Mouse (Mus musculus) MEL (cell line): ENCODE measurements around the gene BC053393. TPM values are rescaled to one million over a fixed set of nuclear protein-coding genes. Genes with fewer than 3 reads are reported as not detected.

Experiments used
- DNase-seq: peaks from one replicate; pipeline ENCODE4 v3.0.0; 2011; ENCODE audit warnings: low read depth, low spot score
- H3K27ac ChIP-seq: 2 replicates; pipeline ENCODE4 v1.5.1; 2012; ENCODE audit warnings: low read depth, mild to moderate bottlenecking, control low read depth, low read length, moderate library complexity; ENCODE audit not compliant: control insufficient read depth
- H3K27me3 ChIP-seq, 2 experiments: fragments of 150-350 bp in 1 of 2; sonication (generic) in 1 of 2; 2 replicates each; pipeline ENCODE4 v1.6.1; 2012; ENCODE audit warnings: low read length in 2 of 2, mild to moderate bottlenecking in 2 of 2, improper control_type of control experiment in 1 of 2, moderate library complexity in 1 of 2; ENCODE audit not compliant: insufficient read depth in 2 of 2, control insufficient read depth in 1 of 2
- H3K36me3 ChIP-seq, 2 experiments: 2 replicates each; pipeline ENCODE4 v1.6.1; 2012 to 2014; ENCODE audit warnings: low read length in 2 of 2, improper control_type of control experiment in 1 of 2, inconsistent platforms in 1 of 2, mild to moderate bottlenecking in 1 of 2; ENCODE audit not compliant: insufficient read depth in 2 of 2, control insufficient read depth in 1 of 2
- H3K4me1 ChIP-seq, 2 experiments: fragments of 150-350 bp in 1 of 2; sonication (generic) in 1 of 2; 2 replicates each; pipeline ENCODE4 v1.6.1; 2012; ENCODE audit warnings: low read length in 2 of 2, improper control_type of control experiment in 1 of 2, mild to moderate bottlenecking in 1 of 2; ENCODE audit not compliant: insufficient read depth in 2 of 2, control insufficient read depth in 1 of 2
- H3K4me3 ChIP-seq, 2 experiments: fragments of 150-350 bp in 1 of 2; sonication (generic) in 1 of 2; 2 replicates each; pipeline ENCODE4 v1.5.1; 2012; ENCODE audit warnings: low read depth in 2 of 2, low read length in 2 of 2, mild to moderate bottlenecking in 2 of 2, moderate library complexity in 2 of 2, control low read depth in 1 of 2, improper control_type of control experiment in 1 of 2; ENCODE audit not compliant: control insufficient read depth in 1 of 2, insufficient read depth in 1 of 2
- H3K79me2 ChIP-seq: 2 replicates; pipeline ENCODE4 v1.6.1; 2012; ENCODE audit warnings: mild to moderate bottlenecking, low read length, moderate library complexity; ENCODE audit not compliant: control insufficient read depth, poor library complexity, insufficient read depth
- H3K9ac ChIP-seq: 2 replicates; pipeline ENCODE4 v1.6.1; 2012; ENCODE audit warnings: low read depth, mild to moderate bottlenecking, control low read depth, low read length, moderate library complexity; ENCODE audit not compliant: control insufficient read depth, poor library complexity, severe bottlenecking
- H3K9me3 ChIP-seq: fragments of 150-350 bp; sonication (generic); replicated peaks from 2 replicates; pipeline ENCODE4 v1.6.1; 2012; ENCODE audit warnings: mild to moderate bottlenecking, low read length, improper control_type of control experiment, moderate library complexity; ENCODE audit not compliant: insufficient read depth
- CHD1 ChIP-seq: IDR thresholded peaks from 2 replicates; pipeline ENCODE4 v1.6.1; 2012; ENCODE audit warnings: low read depth, mild to moderate bottlenecking, inconsistent platforms, low read length, improper control_type of control experiment
- E2F4 ChIP-seq: IDR thresholded peaks from 2 replicates; pipeline ENCODE4 v1.6.1; 2011; ENCODE audit warnings: low read depth, low read length, improper control_type of control experiment, borderline replicate concordance
- ELF1 ChIP-seq: IDR thresholded peaks from 2 replicates; pipeline ENCODE4 v1.6.1; 2014; ENCODE audit warnings: low read depth, mild to moderate bottlenecking, inconsistent platforms, low read length, improper control_type of control experiment, moderate library complexity
- GATA1 ChIP-seq: IDR thresholded peaks from 2 replicates; pipeline ENCODE4 v1.6.1; 2011; ENCODE audit warnings: low read depth, low read length, improper control_type of control experiment
- KAT2A ChIP-seq: conservative IDR thresholded peaks from 2 replicates; pipeline ENCODE4 v1.6.1; 2012; ENCODE audit warnings: low read depth, low read length, improper control_type of control experiment, inconsistent platforms
- MEF2A ChIP-seq: IDR thresholded peaks from 2 replicates; pipeline ENCODE4 v1.6.1; 2014; ENCODE audit warnings: low read depth, mild to moderate bottlenecking, inconsistent platforms, low read length, improper control_type of control experiment; ENCODE audit not compliant: poor library complexity, insufficient replicate concordance, severe bottlenecking; ENCODE audit errors: extremely low read depth
- MXI1 ChIP-seq: IDR thresholded peaks from 2 replicates; pipeline ENCODE4 v1.6.1; 2011; ENCODE audit warnings: mild to moderate bottlenecking, low read depth, low read length, improper control_type of control experiment
- MYB ChIP-seq: IDR thresholded peaks from 2 replicates; pipeline ENCODE4 v1.6.1; 2011; ENCODE audit warnings: mild to moderate bottlenecking, low read depth, low read length, improper control_type of control experiment
- MYC ChIP-seq: IDR thresholded peaks from 2 replicates; pipeline ENCODE4 v1.6.1; 2011; ENCODE audit warnings: low read depth, mild to moderate bottlenecking, low read length, improper control_type of control experiment, moderate library complexity
- NRF1 ChIP-seq: IDR thresholded peaks from 2 replicates; pipeline ENCODE4 v1.6.1; 2014; ENCODE audit warnings: low read depth, mild to moderate bottlenecking, inconsistent platforms, low read length, improper control_type of control experiment, moderate library complexity; ENCODE audit not compliant: poor library complexity, insufficient read depth, severe bottlenecking
- POLR2A ChIP-seq, 2 experiments: IDR thresholded peaks; 2 replicates each; pipeline ENCODE4 v1.6.1; 2011 to 2012; ENCODE audit warnings: low read length in 2 of 2, mild to moderate bottlenecking in 2 of 2, control low read depth in 1 of 2, improper control_type of control experiment in 1 of 2, low read depth in 1 of 2, moderate library complexity in 1 of 2; ENCODE audit not compliant: control insufficient read depth in 1 of 2, insufficient read depth in 1 of 2, poor library complexity in 1 of 2
- POLR2AphosphoS2 ChIP-seq: IDR thresholded peaks from 2 replicates; pipeline ENCODE4 v1.6.1; 2011; ENCODE audit warnings: low read length, improper control_type of control experiment
- RCOR1 ChIP-seq: IDR thresholded peaks from 2 replicates; pipeline ENCODE4 v1.6.1; 2012; ENCODE audit warnings: low read depth, mild to moderate bottlenecking, inconsistent platforms, low read length, improper control_type of control experiment
- SIN3A ChIP-seq: IDR thresholded peaks from 2 replicates; pipeline ENCODE4 v1.6.1; 2012; ENCODE audit warnings: low read length, improper control_type of control experiment, inconsistent platforms
- ZMIZ1 ChIP-seq: IDR thresholded peaks from 2 replicates; pipeline ENCODE4 v1.6.1; 2012; ENCODE audit warnings: low read depth, mild to moderate bottlenecking, inconsistent platforms, low read length, improper control_type of control experiment, moderate library complexity
- polyA plus RNA-seq, 2 experiments: library from polyadenylated mRNA; stranded (reverse) in 1 of 2; unstranded in 1 of 2; fragments of >175 nt in 1 of 2; fragments of >200 nt in 1 of 2; gene quantifications; 2 replicates each; pipeline versions ENCODE4 v1.2.1 to v1.2.4; 2012; ENCODE audit warnings: low replicate concordance in 2 of 2, low read depth in 1 of 2; ENCODE audit not compliant: insufficient read length in 2 of 2, insufficient read depth in 1 of 2, missing spikeins in 1 of 2
- total RNA-seq: library from RNA; depleted of rRNA; stranded (reverse); fragments of 300-350 nt; gene quantifications from 2 replicates; pipeline ENCODE4 v1.2.3, GENCODE M21; 2012

BC053393 gene
- total and polyA plus RNA-seq, 3 experiments: not detected

GRCm38 (mm10) chr11:46620414-46621168 is 49.3 kb downstream of the BC053393 start:
- no peaks in the 10 kb centered on the region for H3K79me2 ChIP-seq

GRCm38 (mm10) chr11:46629211-46629795 is 58.0 kb downstream of the BC053393 start, which contains the start of gene Dppa1:
Dppa1 (minus strand) TSS chr11:46629261.
- no peak within 1 kb of the TSS for H3K9ac ChIP-seq
- no peak within 1 kb of the TSS for H3K4me3 ChIP-seq
- H3K27me3 ChIP-seq: no peaks in the 10 kb centered on the region; a peak in 1 of 4 replicates
- DNase-seq: no peak
- no peaks in the 10 kb centered on the region for H3K36me3 ChIP-seq
- H3K4me1 ChIP-seq: no peaks in the 10 kb centered on the region
- TF ChIP-seq ZMIZ1 (no peak), RCOR1 (no peak), GATA1 (no peak), MEF2A (no peak), ELF1 (no peak), CHD1 (no peak), E2F4 (no peak), POLR2A (IDR thresholded peaks at IDR 0.05; ENCODE audit: control insufficient read depth in 1 of 2, insufficient read depth in 1 of 2, low read depth in 1 of 2, low read length in 2 of 2, poor library complexity in 1 of 2) (no peak), KAT2A (no peak)
- TF ChIP-seq, all 39 proteins: peak for 0
- Histone ChIP-seq H3K79me2 (no peaks in the 10 kb centered on the region), H3K9me3 (no peaks in the 10 kb centered on the region), H3K27ac (no peak within 1 kb of the TSS)

More at GRCm38 (mm10) chr11:46620414-46621168, 49.3 kb downstream of the BC053393 start:
- no peak for DNase-seq
- no peak for TF ChIP-seq E2F4
- no peak for TF ChIP-seq POLR2AphosphoS2
- no peak for TF ChIP-seq MXI1
- TF ChIP-seq ELF1: no peak
- TF ChIP-seq KAT2A: no peak
- TF ChIP-seq ZMIZ1: no peak
- no peak for TF ChIP-seq NRF1
- TF ChIP-seq SIN3A: no peak
- no peak for TF ChIP-seq MYC
- no peak for TF ChIP-seq MYB
- Histone ChIP-seq H3K9me3 (no peaks in the 10 kb centered on the region), H3K27me3 (no peaks in the 10 kb centered on the region), H3K27ac (no peak overlapping the region), H3K36me3 (no peaks in the 10 kb centered on the region), H3K4me1 (no peaks in the 10 kb centered on the region), H3K9ac (no peak overlapping the region), H3K4me3 (no peak overlapping the region)
